Mouse (Mus musculus): ENCODE measurements at regions not wholly inside any gene's neighbourhood (a gene's known extent, or its start where the extent isn't known, plus 50 kb on each side); places are given as distances from the start of the nearest gene placed in this dataset.

GRCm38 (mm10) chr17:45936577-45936976 lies 95.6 kb downstream of the Vegfa start:
- H3K27me3 ChIP-seq (ENCODE audit: control insufficient read depth, insufficient read depth, low read length): no peaks in the 10 kb centered on the region

GRCm38 (mm10) chr17:45935291-45935690 lies 96.9 kb downstream of the Vegfa start:
- DNase-seq (ENCODE audit: low spot score): no peak
- no peaks in the 10 kb centered on the region for H3K27me3 ChIP-seq (ENCODE audit: control insufficient read depth, insufficient read depth, low read length)

More at GRCm38 (mm10) chr17:45936577-45936976, 95.6 kb downstream of the Vegfa start:
- WGBS: 17% methylated on average over 12 of the region's 12 CpGs
- no peak overlapping the region for H3K9ac ChIP-seq (ENCODE audit: low read length)
- no peaks in the 10 kb centered on the region for H3K36me3 ChIP-seq (ENCODE audit: control insufficient read depth, insufficient read depth, low read length)
- H3K27ac ChIP-seq (ENCODE audit: low read depth, low read length): no peak overlapping the region
- no peaks in the 10 kb centered on the region for H3K9me3 ChIP-seq (ENCODE audit: control insufficient read depth, low read length)
- H3K4me1 ChIP-seq (replicated peaks; ENCODE audit: control insufficient read depth, insufficient read depth, low read length): peaks cover 11% of the 10 kb centered on the region; the same call in 1 of the 2 replicates
- no peak for DNase-seq (ENCODE audit: low spot score)
- no peak overlapping the region for H3K4me2 ChIP-seq (ENCODE audit: low read depth, low read length, severe bottlenecking)
- H3K4me3 ChIP-seq (ENCODE audit: low read depth, low read length): no peak overlapping the region
- ATAC-seq (replicated peaks; ENCODE audit: low FRiP score): no peak

GRCm38 (mm10) chr17:45934002-45934401 lies 98.2 kb downstream of the Vegfa start:
- no peaks in the 10 kb centered on the region for H3K9me3 ChIP-seq (ENCODE audit: control insufficient read depth, low read length)
- no peak overlapping the region for H3K4me3 ChIP-seq (ENCODE audit: low read depth, low read length)
- H3K36me3 ChIP-seq (ENCODE audit: control insufficient read depth, insufficient read depth, low read length): no peaks in the 10 kb centered on the region
- DNase-seq (ENCODE audit: low spot score): peak; percentile 56
- 0 out of 2 replicates have a peak, but pooled peaks have one; percentile 18 for ATAC-seq (replicated peaks; ENCODE audit: low FRiP score)
- WGBS: 2% methylated on average over 2 of the region's 2 CpGs
- no peak overlapping the region for H3K27ac ChIP-seq (ENCODE audit: low read depth, low read length)
- no peak overlapping the region; the same call in 1 of the 2 replicates for H3K4me2 ChIP-seq (ENCODE audit: low read depth, low read length, severe bottlenecking)
- peaks cover 11% of the 10 kb centered on the region; the same call in 1 of the 2 replicates for H3K4me1 ChIP-seq (replicated peaks; ENCODE audit: control insufficient read depth, insufficient read depth, low read length)
- no peaks in the 10 kb centered on the region for H3K27me3 ChIP-seq (ENCODE audit: control insufficient read depth, insufficient read depth, low read length)
- no peak overlapping the region for H3K9ac ChIP-seq (ENCODE audit: low read length)

More at GRCm38 (mm10) chr17:45935291-45935690, 96.9 kb downstream of the Vegfa start:
- H3K9me3 ChIP-seq (ENCODE audit: control insufficient read depth, low read length): no peaks in the 10 kb centered on the region
- H3K4me2 ChIP-seq (ENCODE audit: low read depth, low read length, severe bottlenecking): no peak overlapping the region
- H3K27ac ChIP-seq (ENCODE audit: low read depth, low read length): no peak overlapping the region
- no peak overlapping the region for H3K4me3 ChIP-seq (ENCODE audit: low read depth, low read length)
- H3K4me1 ChIP-seq (replicated peaks; ENCODE audit: control insufficient read depth, insufficient read depth, low read length): peaks cover 11% of the 10 kb centered on the region; the same call in 1 of the 2 replicates
- H3K9ac ChIP-seq (ENCODE audit: low read length): no peak overlapping the region
- ATAC-seq (replicated peaks; ENCODE audit: low FRiP score): no peak
- 84% methylated on average over 4 of the region's 4 CpGs for WGBS
- no peaks in the 10 kb centered on the region for H3K36me3 ChIP-seq (ENCODE audit: control insufficient read depth, insufficient read depth, low read length)

GRCm38 (mm10) chr17:45933034-45933433 lies 99.1 kb downstream of the Vegfa start:
- Histone ChIP-seq H3K27me3 (ENCODE audit: control insufficient read depth, insufficient read depth, low read length) (no peaks in the 10 kb centered on the region), H3K36me3 (ENCODE audit: control insufficient read depth, insufficient read depth, low read length) (no peaks in the 10 kb centered on the region), H3K9me3 (ENCODE audit: control insufficient read depth, low read length) (no peaks in the 10 kb centered on the region), H3K9ac (ENCODE audit: low read length) (no peak overlapping the region), H3K4me3 (ENCODE audit: low read depth, low read length) (no peak overlapping the region), H3K4me2 (ENCODE audit: low read depth, low read length, severe bottlenecking) (no peak overlapping the region), H3K4me1 (replicated peaks; ENCODE audit: control insufficient read depth, insufficient read depth, low read length) (peaks cover 11% of the 10 kb centered on the region; the same call in 1 of the 2 replicates), H3K27ac (ENCODE audit: low read depth, low read length) (no peak overlapping the region)
- ATAC-seq (replicated peaks; ENCODE audit: low FRiP score) (no peak), DNase-seq (ENCODE audit: low spot score) (no peak)
- WGBS: 30% methylated on average over 10 of the region's 10 CpGs

- no peak for DNase-seq (ENCODE audit: low spot score)
- ATAC-seq (replicated peaks; ENCODE audit: low FRiP score): no peak
- H3K9ac ChIP-seq (ENCODE audit: low read length): no peak overlapping the region
- no peaks in the 10 kb centered on the region for H3K27me3 ChIP-seq (ENCODE audit: control insufficient read depth, insufficient read depth, low read length)
- 57% methylated on average over 6 of the region's 6 CpGs for WGBS
- no peak overlapping the region for H3K27ac ChIP-seq (ENCODE audit: low read depth, low read length)
- H3K4me1 ChIP-seq (replicated peaks; ENCODE audit: control insufficient read depth, insufficient read depth, low read length): peaks cover 11% of the 10 kb centered on the region; the same call in 1 of the 2 replicates
- no peaks in the 10 kb centered on the region for H3K36me3 ChIP-seq (ENCODE audit: control insufficient read depth, insufficient read depth, low read length)
- H3K4me2 ChIP-seq (ENCODE audit: low read depth, low read length, severe bottlenecking): no peak overlapping the region
- H3K4me3 ChIP-seq (ENCODE audit: low read depth, low read length): no peak overlapping the region
- no peaks in the 10 kb centered on the region for H3K9me3 ChIP-seq (ENCODE audit: control insufficient read depth, low read length)
These were observed 99.6 kb downstream of the Vegfa start for GRCm38 (mm10) chr17:45932611-45933010.

- no peak overlapping the region for H3K27ac ChIP-seq (ENCODE audit: low read depth, low read length)
- no peak overlapping the region for H3K4me3 ChIP-seq (ENCODE audit: low read depth, low read length)
- ATAC-seq (replicated peaks; ENCODE audit: low FRiP score): no peak
- no peaks in the 10 kb centered on the region for H3K27me3 ChIP-seq (ENCODE audit: control insufficient read depth, insufficient read depth, low read length)
- 74% methylated on average over 7 of the region's 7 CpGs for WGBS
- no peak overlapping the region for H3K4me2 ChIP-seq (ENCODE audit: low read depth, low read length, severe bottlenecking)
- H3K9me3 ChIP-seq (ENCODE audit: control insufficient read depth, low read length): no peaks in the 10 kb centered on the region
- H3K36me3 ChIP-seq (ENCODE audit: control insufficient read depth, insufficient read depth, low read length): no peaks in the 10 kb centered on the region
- DNase-seq (ENCODE audit: low spot score): no peak
- no peak overlapping the region for H3K9ac ChIP-seq (ENCODE audit: low read length)
- peaks cover 8% of the 10 kb centered on the region; the same call in 1 of the 2 replicates for H3K4me1 ChIP-seq (replicated peaks; ENCODE audit: control insufficient read depth, insufficient read depth, low read length)
These were observed 102.6 kb downstream of the Vegfa start for GRCm38 (mm10) chr17:45929591-45929990.

GRCm38 (mm10) chr17:45928903-45929477 lies 103.2 kb downstream of the Vegfa start:
- Histone ChIP-seq H3K36me3 (ENCODE audit: control insufficient read depth, insufficient read depth, low read length) (no peaks in the 10 kb centered on the region), H3K9me3 (ENCODE audit: control insufficient read depth, low read length) (no peaks in the 10 kb centered on the region), H3K4me1 (replicated peaks; ENCODE audit: control insufficient read depth, insufficient read depth, low read length) (peaks cover 5% of the 10 kb centered on the region; the same call in 1 of the 2 replicates), H3K27ac (ENCODE audit: low read depth, low read length) (no peak overlapping the region), H3K27me3 (ENCODE audit: control insufficient read depth, insufficient read depth, low read length) (no peaks in the 10 kb centered on the region), H3K9ac (ENCODE audit: low read length) (no peak overlapping the region), H3K4me2 (ENCODE audit: low read depth, low read length, severe bottlenecking) (no peak overlapping the region), H3K4me3 (ENCODE audit: low read depth, low read length) (no peak overlapping the region)
- DNase-seq (ENCODE audit: low spot score): no peak
- no peak for ATAC-seq (replicated peaks; ENCODE audit: low FRiP score)
- 75% methylated on average over 8 of the region's 8 CpGs for WGBS

GRCm38 (mm10) chr17:45928013-45928412 lies 104.2 kb downstream of the Vegfa start:
- Histone ChIP-seq H3K4me3 (ENCODE audit: low read depth, low read length) (no peak overlapping the region), H3K4me1 (replicated peaks; ENCODE audit: control insufficient read depth, insufficient read depth, low read length) (no peaks in the 10 kb centered on the region; the same call in 1 of the 2 replicates), H3K9ac (ENCODE audit: low read length) (no peak overlapping the region), H3K9me3 (ENCODE audit: control insufficient read depth, low read length) (no peaks in the 10 kb centered on the region), H3K36me3 (ENCODE audit: control insufficient read depth, insufficient read depth, low read length) (no peaks in the 10 kb centered on the region), H3K27ac (ENCODE audit: low read depth, low read length) (no peak overlapping the region), H3K27me3 (ENCODE audit: control insufficient read depth, insufficient read depth, low read length) (no peaks in the 10 kb centered on the region), H3K4me2 (ENCODE audit: low read depth, low read length, severe bottlenecking) (no peak overlapping the region)
- WGBS: 79% methylated on average over 4 of the region's 4 CpGs
- ATAC-seq (replicated peaks; ENCODE audit: low FRiP score) (no peak), DNase-seq (ENCODE audit: low spot score) (no peak)

GRCm38 (mm10) chr17:45925845-45926244 lies 106.3 kb downstream of the Vegfa start:
- H3K36me3 ChIP-seq (ENCODE audit: control insufficient read depth, insufficient read depth, low read length): no peaks in the 10 kb centered on the region
- DNase-seq (ENCODE audit: low spot score) (no peak), ATAC-seq (replicated peaks; ENCODE audit: low FRiP score) (no peak)
- no peak overlapping the region for H3K4me3 ChIP-seq (ENCODE audit: low read depth, low read length)
- no peak overlapping the region for H3K27ac ChIP-seq (ENCODE audit: low read depth, low read length)
- no peaks in the 10 kb centered on the region for H3K9me3 ChIP-seq (ENCODE audit: control insufficient read depth, low read length)
- H3K4me1 ChIP-seq (replicated peaks; ENCODE audit: control insufficient read depth, insufficient read depth, low read length): no peaks in the 10 kb centered on the region
- 61% methylated on average over 6 of the region's 6 CpGs for WGBS
- no peak overlapping the region for H3K4me2 ChIP-seq (ENCODE audit: low read depth, low read length, severe bottlenecking)
- no peaks in the 10 kb centered on the region for H3K27me3 ChIP-seq (ENCODE audit: control insufficient read depth, insufficient read depth, low read length)
- no peak overlapping the region for H3K9ac ChIP-seq (ENCODE audit: low read length)
